Mouse (Mus musculus) midbrain, embryonic 15.5 days (tissue): Measurements from ENCODE around the gene Ucn2. TPM values are rescaled to one million over a fixed set of nuclear protein-coding genes. Genes with fewer than 3 reads are reported as not detected.

Experiments
- ATAC-seq: fragments of 200-750 bp; cut with Nextera tagmentation; replicated peaks from 2 replicates; pipeline ENCODE4 v1.8.0; 2017; ENCODE audit warnings: moderate TSS enrichment
- H3K27ac ChIP-seq: fragments of 300-500 bp; sonication (generic); 2 replicates; pipeline ENCODE4 v1.5.1; 2015; ENCODE audit warnings: mild to moderate bottlenecking, inconsistent platforms
- H3K27me3 ChIP-seq: fragments of 300-500 bp; sonication (generic); replicated peaks from 2 replicates; pipeline ENCODE4 v1.6.1; 2015; ENCODE audit warnings: inconsistent platforms
- H3K36me3 ChIP-seq: fragments of 300-500 bp; sonication (generic); replicated peaks from 2 replicates; pipeline ENCODE4 v1.6.1; 2015; ENCODE audit warnings: inconsistent platforms
- H3K4me1 ChIP-seq: fragments of 300-500 bp; sonication (generic); 2 replicates; pipeline ENCODE4 v1.6.1; 2015; ENCODE audit warnings: inconsistent platforms
- H3K4me2 ChIP-seq: fragments of 300-500 bp; sonication (generic); 2 replicates; pipeline ENCODE4 v1.6.1; 2015; ENCODE audit warnings: inconsistent platforms, mild to moderate bottlenecking, moderate library complexity
- H3K4me3 ChIP-seq: fragments of 300-500 bp; sonication (generic); 2 replicates; pipeline ENCODE4 v1.5.1; 2015; ENCODE audit warnings: mild to moderate bottlenecking, inconsistent platforms
- H3K9ac ChIP-seq: fragments of 300-500 bp; sonication (generic); 2 replicates; pipeline ENCODE4 v1.6.1; 2015; ENCODE audit warnings: mild to moderate bottlenecking, inconsistent platforms
- H3K9me3 ChIP-seq: fragments of 300-500 bp; sonication (generic); 2 replicates; pipeline ENCODE4 v1.6.1; 2016; ENCODE audit warnings: inconsistent platforms
- WGBS: fragments of 180-500 bp; shearing (Covaris S2); methylation state at CpG from one replicate; pipeline ENCODE4 v1.1.7; 2015; ENCODE audit warnings: mixed read lengths; 5-methylcytosine and 5-hydroxymethylcytosine counted together
- microRNA counts: library from miRNA; unstranded; fragments of <30 nt; microRNA quantifications from one replicate; lab custom pipeline; 2016
- microRNA-seq: library from miRNA; unstranded; fragments of <30 nt; microRNA quantifications from one replicate; pipeline ENCODE4, GENCODE M21; 2016
- polyA plus RNA-seq: library from polyadenylated mRNA; unstranded; fragments of >200 nt; fragmentation: Nextera tagmentation; extraction: Ambion mirVana; gene quantifications from 2 replicates; pipeline ENCODE4 v1.2.1, GENCODE M21; 2015

Gene Ucn2
- polyA plus RNA-seq, 1 experiment from 2014 or later = not detected

GRCm38 (mm10) chr9:109021428-109021827, 35.6 kb downstream of the Ucn2 start:
- no peak overlapping the region for H3K4me3 ChIP-seq
- H3K36me3 ChIP-seq = peaks cover 8% of the 10 kb centered on the region; the same call in 1 of the 2 replicates
- whole genome bisulfite sequencing = 85% methylated on average over 4 of the region's 4 CpGs
- no peaks in the 10 kb centered on the region for H3K4me1 ChIP-seq
- no peaks in the 10 kb centered on the region for H3K27me3 ChIP-seq
- H3K27ac ChIP-seq = no peak overlapping the region
- H3K9ac ChIP-seq = no peak overlapping the region
- ATAC-seq = no peak
- H3K9me3 ChIP-seq = no peaks in the 10 kb centered on the region
- no peak overlapping the region for H3K4me2 ChIP-seq

GRCm38 (mm10) chr9:109022866-109023685, 37.3 kb downstream of the Ucn2 start:
- WGBS = 85% methylated on average over 17 of the region's 17 CpGs
- peaks cover 9% of the 10 kb centered on the region; the same call in 1 of the 2 replicates for H3K36me3 ChIP-seq
- no peak overlapping the region for H3K9ac ChIP-seq
- H3K4me1 ChIP-seq = no peaks in the 10 kb centered on the region
- ATAC-seq = no peak
- no peaks in the 10 kb centered on the region for H3K27me3 ChIP-seq
- H3K4me3 ChIP-seq = no peak overlapping the region
- H3K4me2 ChIP-seq = no peak overlapping the region
- no peaks in the 10 kb centered on the region for H3K9me3 ChIP-seq
- no peak overlapping the region for H3K27ac ChIP-seq

GRCm38 (mm10) chr9:109027521-109027920, 41.7 kb downstream of the Ucn2 start:
- 85% methylated on average over 8 of the region's 8 CpGs for WGBS
- Histone ChIP-seq H3K9ac (no peak overlapping the region), H3K27me3 (no peaks in the 10 kb centered on the region), H3K9me3 (no peaks in the 10 kb centered on the region), H3K4me2 (no peak overlapping the region), H3K4me3 (no peak overlapping the region), H3K4me1 (no peaks in the 10 kb centered on the region), H3K27ac (no peak overlapping the region), H3K36me3 (peaks cover 9% of the 10 kb centered on the region)
- no peak for ATAC-seq

- Histone ChIP-seq H3K4me2 (no peak overlapping the region), H3K9ac (no peak overlapping the region), H3K36me3 (peaks cover 9% of the 10 kb centered on the region), H3K27ac (no peak overlapping the region), H3K4me3 (no peak overlapping the region), H3K27me3 (no peaks in the 10 kb centered on the region), H3K9me3 (no peaks in the 10 kb centered on the region), H3K4me1 (no peaks in the 10 kb centered on the region)
- no peak for ATAC-seq
- WGBS = 90% methylated on average over 3 of the region's 3 CpGs
These were observed 42.6 kb downstream of the Ucn2 start for GRCm38 (mm10) chr9:109028421-109028820.

GRCm38 (mm10) chr9:109028919-109029318, 43.1 kb downstream of the Ucn2 start:
- peaks cover 9% of the 10 kb centered on the region for H3K36me3 ChIP-seq
- no peak overlapping the region for H3K9ac ChIP-seq
- no peaks in the 10 kb centered on the region for H3K4me1 ChIP-seq
- 72% methylated on average over 5 of the region's 5 CpGs for WGBS
- no peak overlapping the region for H3K4me2 ChIP-seq
- no peaks in the 10 kb centered on the region for H3K9me3 ChIP-seq
- H3K4me3 ChIP-seq = no peak overlapping the region
- no peak for ATAC-seq
- no peaks in the 10 kb centered on the region for H3K27me3 ChIP-seq
- no peak overlapping the region for H3K27ac ChIP-seq

GRCm38 (mm10) chr9:109030312-109030711, 44.5 kb downstream of the Ucn2 start:
- Histone ChIP-seq H3K9me3 (no peaks in the 10 kb centered on the region), H3K4me1 (no peaks in the 10 kb centered on the region), H3K4me3 (no peak overlapping the region), H3K36me3 (peaks cover 3% of the 10 kb centered on the region; the same call in 1 of the 2 replicates), H3K9ac (no peak overlapping the region), H3K27ac (no peak overlapping the region), H3K4me2 (no peak overlapping the region), H3K27me3 (no peaks in the 10 kb centered on the region)
- no peak for ATAC-seq
- 73% methylated on average over 3 of the region's 3 CpGs for WGBS

- Histone ChIP-seq H3K27me3 (no peaks in the 10 kb centered on the region), H3K4me2 (no peak overlapping the region), H3K9me3 (no peaks in the 10 kb centered on the region), H3K36me3 (peaks cover 2% of the 10 kb centered on the region; the same call in 1 of the 2 replicates), H3K9ac (no peak overlapping the region), H3K27ac (no peak overlapping the region), H3K4me3 (no peak overlapping the region), H3K4me1 (no peaks in the 10 kb centered on the region)
- ATAC-seq = no peak
- 94% methylated on average over 7 of the region's 7 CpGs for WGBS
These were observed 45.2 kb downstream of the Ucn2 start for GRCm38 (mm10) chr9:109031001-109031400.

- H3K4me2 ChIP-seq = no peak overlapping the region
- no peak overlapping the region for H3K9ac ChIP-seq
- H3K4me3 ChIP-seq = no peak overlapping the region
- no peak for ATAC-seq
- no peaks in the 10 kb centered on the region for H3K9me3 ChIP-seq
- WGBS = 86% methylated on average over 8 of the region's 8 CpGs
- H3K36me3 ChIP-seq = no peaks in the 10 kb centered on the region; the same call in 1 of the 2 replicates
- no peak overlapping the region for H3K27ac ChIP-seq
- no peaks in the 10 kb centered on the region for H3K4me1 ChIP-seq
- H3K27me3 ChIP-seq = no peaks in the 10 kb centered on the region
These were observed 45.9 kb downstream of the Ucn2 start for GRCm38 (mm10) chr9:109031686-109032085.

- no peak overlapping the region for H3K4me3 ChIP-seq
- H3K4me1 ChIP-seq = no peaks in the 10 kb centered on the region
- WGBS = 85% methylated on average over 6 of the region's 6 CpGs
- H3K27ac ChIP-seq = no peak overlapping the region
- no peak for ATAC-seq
- no peaks in the 10 kb centered on the region for H3K9me3 ChIP-seq
- no peak overlapping the region for H3K9ac ChIP-seq
- no peaks in the 10 kb centered on the region for H3K27me3 ChIP-seq
- no peaks in the 10 kb centered on the region; the same call in 1 of the 2 replicates for H3K36me3 ChIP-seq
- no peak overlapping the region for H3K4me2 ChIP-seq
These were observed 46.6 kb downstream of the Ucn2 start for GRCm38 (mm10) chr9:109032435-109032834.

MicroRNAs encoded within 50 kb of the gene (microRNA counts, 519-probe panel; counts per million panel counts)
- not detected for microRNA mmu-miR-711 (lab: Ali Mortazavi, UCI)

Small RNAs within 50 kb of the gene (microRNA-seq; reads per million reads assigned to microRNA genes)
- gene Mir711 = not detected

Other genes with a start within 250 kb of the Ucn2 start
- 230 and 239 TPM in 2 replicates for gene Ip6k2, start 202.2 kb upstream of the Ucn2 start, polyA plus RNA-seq
- 34.9 and 38.1 TPM in 2 replicates for gene Nckipsd, start 177.6 kb upstream of the Ucn2 start, polyA plus RNA-seq
- gene Celsr3, start 159.7 kb upstream of the Ucn2 start, polyA plus RNA-seq = 19.6 and 21.3 TPM in 2 replicates
- gene Slc26a6, start 132.7 kb upstream of the Ucn2 start, polyA plus RNA-seq = 16.7 and 17.8 TPM in 2 replicates
- gene Tmem89, start 71.4 kb upstream of the Ucn2 start, polyA plus RNA-seq = 0.18 and 0.24 TPM in 2 replicates
- gene Uqcrc1, start 49.4 kb upstream of the Ucn2 start, polyA plus RNA-seq = 443 and 465 TPM in 2 replicates
- gene Col7a1, start 32.4 kb upstream of the Ucn2 start, polyA plus RNA-seq = 2.5 and 2.7 TPM in 2 replicates
- gene Pfkfb4, start 5.8 kb downstream of the Ucn2 start, polyA plus RNA-seq = 33.7 and 36.7 TPM in 2 replicates
- gene Shisa5, start 52.6 kb downstream of the Ucn2 start, polyA plus RNA-seq = 66.0 and 68.4 TPM in 2 replicates
- 18.0 TPM in 2 replicates for gene Trex1, start 73.7 kb downstream of the Ucn2 start, polyA plus RNA-seq
- 35.2 and 35.6 TPM in 2 replicates for gene Atrip, start 88.1 kb downstream of the Ucn2 start, polyA plus RNA-seq
- gene Ccdc51, start 96.5 kb downstream of the Ucn2 start, polyA plus RNA-seq = 14.3 and 16.8 TPM in 2 replicates
- gene Tma7, start 96.6 kb downstream of the Ucn2 start, polyA plus RNA-seq = 607 and 639 TPM in 2 replicates
- gene Plxnb1, start 109.4 kb downstream of the Ucn2 start, polyA plus RNA-seq = 25.5 and 27.3 TPM in 2 replicates
- gene Fbxw21, start 176.0 kb downstream of the Ucn2 start, polyA plus RNA-seq = not detected in 2 replicates
- not detected in 2 replicates for gene Fbxw13, start 210.0 kb downstream of the Ucn2 start, polyA plus RNA-seq
- gene Fbxw20, start 248.7 kb downstream of the Ucn2 start, polyA plus RNA-seq = not detected in 2 replicates